Mouse (Mus musculus) kidney, adult 2 months (tissue): ENCODE results near the gene Cltb. TPM values are rescaled to one million over a fixed set of nuclear protein-coding genes. Genes with fewer than 3 reads are reported as not detected.
A peak's percentile ranks its signal among the peaks of the same experiment; 100 is the strongest.

Experiments
- DNase-seq: peaks from one replicate; pipeline ENCODE4 v3.0.0; 2021
- H3K27ac ChIP-seq: fragments of 200-500 bp; 2 replicates; pipeline ENCODE4 v1.5.1; 2012; ENCODE audit warnings: low read depth, low read length, control low read depth, inconsistent platforms; ENCODE audit not compliant: insufficient read depth
- H3K27me3 ChIP-seq: fragments of 200-500 bp; replicated peaks from 2 replicates; pipeline ENCODE4 v1.6.1; 2012; ENCODE audit warnings: mild to moderate bottlenecking, moderate library complexity, low read length, inconsistent platforms; ENCODE audit not compliant: control insufficient read depth, insufficient read depth
- H3K36me3 ChIP-seq: fragments of 200-500 bp; 2 replicates; pipeline ENCODE4 v1.6.1; 2012; ENCODE audit warnings: mild to moderate bottlenecking, moderate library complexity, low read length, inconsistent platforms; ENCODE audit not compliant: control insufficient read depth, insufficient read depth
- H3K4me1 ChIP-seq: fragments of 200-500 bp; 2 replicates; pipeline ENCODE4 v1.6.1; 2011; ENCODE audit warnings: low read length; ENCODE audit not compliant: control insufficient read depth, insufficient read depth
- H3K4me3 ChIP-seq: fragments of 200-500 bp; 2 replicates; pipeline ENCODE4 v1.5.1; 2011; ENCODE audit warnings: mild to moderate bottlenecking, low read depth, low read length, control low read depth; ENCODE audit not compliant: insufficient read depth
- CTCF ChIP-seq: fragments of 200-500 bp; conservative IDR thresholded peaks from 2 replicates; pipeline ENCODE4 v1.5.1; 2011; ENCODE audit warnings: low read depth, mild to moderate bottlenecking, control low read depth, low read length, moderate library complexity, mixed read lengths; ENCODE audit not compliant: insufficient read depth, insufficient read length
- POLR2A ChIP-seq: fragments of 200-500 bp; IDR thresholded peaks from one replicate; pipeline ENCODE4 v1.6.1; 2011; ENCODE audit warnings: low read depth, low read length, control low read depth
- WGBS: fragments of 180-500 bp; shearing (Covaris S2); methylation state at CpG from one replicate; pipeline ENCODE4 v1.1.7; 2018; 5-methylcytosine and 5-hydroxymethylcytosine counted together
- polyA plus RNA-seq: library from polyadenylated mRNA; depleted of rRNA; stranded (reverse); fragments of >200 nt; gene quantifications from 2 replicates; pipeline ENCODE4 v1.2.3, GENCODE M21; 2012

Gene Cltb
- polyA plus RNA-seq, 1 experiment: 119 TPM

- no peak overlapping the region for H3K27ac ChIP-seq
- 60% methylated on average over 8 of the region's 8 CpGs for WGBS
- DNase-seq: peak; percentile 45
These were observed 14.9 kb downstream of the Cltb start for GRCm38 (mm10) chr13:54596107-54596690.

GRCm38 (mm10) chr13:54593617-54594016, 17.5 kb downstream of the Cltb start:
- H3K36me3 ChIP-seq: no peaks in the 10 kb centered on the region
- WGBS: 84% methylated on average over 11 of the region's 11 CpGs
- DNase-seq: no peak
- H3K27me3 ChIP-seq: no peaks in the 10 kb centered on the region
- TF ChIP-seq CTCF: no peak
- H3K27ac ChIP-seq: no peak overlapping the region
- peaks cover 11% of the 10 kb centered on the region; the same call in 1 of the 2 replicates for H3K4me1 ChIP-seq
- H3K4me3 ChIP-seq: no peak overlapping the region

More at GRCm38 (mm10) chr13:54596107-54596690, 14.9 kb downstream of the Cltb start:
- no peak overlapping the region for H3K4me3 ChIP-seq
- H3K27me3 ChIP-seq: no peaks in the 10 kb centered on the region
- no peak for TF ChIP-seq POLR2A
- no peak for TF ChIP-seq CTCF
- H3K36me3 ChIP-seq: no peaks in the 10 kb centered on the region
- H3K4me1 ChIP-seq: peaks cover 11% of the 10 kb centered on the region; the same call in 1 of the 2 replicates

- no peak overlapping the region for H3K27ac ChIP-seq
- H3K36me3 ChIP-seq: no peaks in the 10 kb centered on the region
- no peak for TF ChIP-seq POLR2A
- no peak for TF ChIP-seq CTCF
- H3K4me1 ChIP-seq: peaks cover 8% of the 10 kb centered on the region; the same call in 1 of the 2 replicates
- no peak overlapping the region for H3K4me3 ChIP-seq
- no peaks in the 10 kb centered on the region for H3K27me3 ChIP-seq
- DNase-seq: no peak
- 81% methylated on average over 8 of the region's 8 CpGs for WGBS
These were observed 19.3 kb downstream of the Cltb start for GRCm38 (mm10) chr13:54591776-54592356.

- peak; percentile 99 for DNase-seq
- H3K27ac ChIP-seq: peak within 1 kb of the TSS; percentile 80
- no peaks in the 10 kb centered on the region for H3K27me3 ChIP-seq
- TF ChIP-seq POLR2A (peak; percentile 43), CTCF (no peak)
- H3K4me3 ChIP-seq: peak within 1 kb of the TSS; percentile 98
- H3K4me1 ChIP-seq: no peaks in the 10 kb centered on the region; the same call in 1 of the 2 replicates
- WGBS: under 1% methylated on average over 51 of the region's 51 CpGs
- no peaks in the 10 kb centered on the region for H3K36me3 ChIP-seq
These were observed 20.9 kb downstream of the Cltb start, which contains the start of the genes Nop16 and Higd2a for GRCm38 (mm10) chr13:54589996-54590951. Gene Nop16, minus strand, starts transcription at chr13:54590090. Gene Higd2a, plus strand, starts transcription at chr13:54590207.

GRCm38 (mm10) chr13:54589414-54589995, 21.6 kb downstream of the Cltb start:
- no peaks in the 10 kb centered on the region for H3K36me3 ChIP-seq
- TF ChIP-seq POLR2A (no peak), CTCF (no peak)
- no peak overlapping the region for H3K27ac ChIP-seq

GRCm38 (mm10) chr13:54585831-54586230, 25.3 kb downstream of the Cltb start:
- Histone ChIP-seq H3K27ac (no peak overlapping the region), H3K27me3 (no peaks in the 10 kb centered on the region), H3K36me3 (no peaks in the 10 kb centered on the region), H3K4me3 (no peak overlapping the region), H3K4me1 (peaks cover 7% of the 10 kb centered on the region; the same call in 1 of the 2 replicates)
- no peak for DNase-seq
- no peak for TF ChIP-seq CTCF
- TF ChIP-seq POLR2A: no peak
- 72% methylated on average over 11 of the region's 11 CpGs for WGBS

More at GRCm38 (mm10) chr13:54589414-54589995, 21.6 kb downstream of the Cltb start:
- Histone ChIP-seq H3K4me3 (peak overlapping the region; percentile 71), H3K4me1 (no peaks in the 10 kb centered on the region; the same call in 1 of the 2 replicates), H3K27me3 (no peaks in the 10 kb centered on the region)
- DNase-seq: no peak
- WGBS: under 1% methylated on average over 24 of the region's 24 CpGs
